Mouse (Mus musculus) large intestine, adult 2 months (tissue): ENCODE measurements around the gene Spata25. TPM values are rescaled to one million over a fixed set of nuclear protein-coding genes. Genes with fewer than 3 reads are reported as not detected.
"Not testable (repeated sequence)": the region's sequence is repeated elsewhere in the genome, so short reads cannot be mapped to it uniquely, and the experiment has no call there.

Experiments used
- DNase-seq: peaks from one replicate; pipeline ENCODE4 v3.0.0-alpha.2; 2012; ENCODE audit warnings: low read depth, low spot score
- WGBS: fragments of 180-500 bp; shearing (Covaris S2); methylation state at CpG from one replicate; pipeline ENCODE4 v1.1.7; 2018; 5-methylcytosine and 5-hydroxymethylcytosine counted together
- polyA plus RNA-seq: library from polyadenylated mRNA; depleted of rRNA; stranded (reverse); fragments of >200 nt; gene quantifications from 2 replicates; pipeline ENCODE4 v1.2.3, GENCODE M21; 2012; rRNA removed

The Spata25 gene
- not detected in 2 replicates for polyA plus RNA-seq

DNA sequence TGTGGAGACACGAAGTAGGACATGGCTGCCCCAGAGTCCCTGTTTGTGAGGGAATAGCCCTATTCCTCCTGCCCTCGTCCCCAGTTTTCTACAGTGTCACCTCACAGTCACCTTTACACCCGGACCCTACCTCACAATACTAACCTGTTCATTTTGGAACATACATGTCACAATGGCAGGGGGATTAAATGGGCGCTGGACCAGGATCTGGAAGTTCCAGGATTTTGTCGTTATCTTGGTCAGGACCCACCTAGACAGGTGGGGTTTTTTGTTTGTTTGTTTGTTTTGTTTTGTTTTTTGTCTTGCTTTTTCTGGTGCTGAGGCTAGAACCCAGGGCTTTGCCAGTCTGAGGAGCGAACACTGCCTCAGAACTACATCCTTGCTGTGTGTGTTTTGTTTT is at the start of gene Spata25:
Spata25 (minus strand) TSS at position 101 of the 400 bp plus-strand sequence.
- WGBS = 84% methylated on average over 6 of the region's 6 CpGs
- no peak for DNase-seq

DNA sequence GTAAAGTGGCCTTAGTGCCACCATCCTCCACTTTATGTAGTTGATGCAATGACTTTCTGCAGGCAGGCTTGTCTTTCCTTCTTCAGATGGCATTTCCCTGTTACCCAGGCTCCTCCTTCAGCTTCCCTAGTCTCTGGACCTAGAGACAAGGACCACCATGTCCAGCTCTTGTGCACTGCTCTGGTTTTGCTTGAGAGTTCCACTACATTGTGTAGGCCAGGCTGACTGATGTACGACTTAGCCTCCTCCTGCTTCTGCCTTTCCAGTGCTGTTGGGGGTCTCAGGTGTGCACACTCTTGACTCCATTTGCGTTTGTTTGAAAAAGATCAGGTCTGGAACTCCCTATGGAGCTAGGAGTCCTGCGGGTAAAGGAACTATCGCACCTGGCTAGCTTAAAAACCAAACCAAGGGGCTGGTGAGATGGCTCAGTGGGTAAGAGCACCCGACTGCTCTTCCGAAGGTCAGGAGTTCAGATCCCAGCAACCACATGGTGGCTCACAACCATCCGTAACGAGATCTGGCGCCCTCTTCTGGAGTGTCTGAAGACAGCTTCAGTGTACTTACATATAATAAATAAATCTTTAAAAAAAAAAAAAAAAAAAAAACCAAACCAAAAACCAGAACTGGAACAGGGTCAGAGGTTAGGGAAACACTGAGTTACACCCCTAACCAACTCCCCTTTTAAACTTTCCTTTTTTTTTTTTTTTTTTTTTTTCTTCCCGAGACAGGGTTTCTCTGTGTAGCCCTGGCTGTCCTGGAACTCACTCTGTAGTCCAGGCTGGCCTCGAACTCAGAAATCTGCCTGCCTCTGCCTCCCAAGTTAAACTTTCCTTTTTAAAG is 49.3 kb upstream of the Spata25 start:
- 67% methylated on average over 11 of the region's 11 CpGs for WGBS
- not testable (repeated sequence) for DNase-seq

DNA sequence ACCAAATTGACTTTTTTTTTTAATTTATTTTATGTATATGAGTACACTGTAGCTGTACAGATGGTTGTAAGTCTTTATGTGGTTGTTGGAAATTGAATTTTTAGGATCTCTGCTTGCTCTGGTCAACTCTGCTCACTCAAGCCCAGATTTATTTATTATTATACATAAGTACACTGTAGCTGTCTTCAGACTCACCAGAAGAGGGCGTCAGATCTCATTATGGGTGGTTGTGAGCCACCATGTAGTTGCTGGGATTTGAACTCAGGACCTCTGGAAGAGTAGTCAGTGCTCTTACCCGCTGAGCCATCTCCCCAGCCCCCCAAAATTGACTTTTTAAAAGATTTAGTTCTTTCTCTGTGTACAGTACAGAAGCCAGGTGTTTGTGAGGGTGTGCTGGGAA is 47.3 kb upstream of the Spata25 start:
- not testable (repeated sequence) for DNase-seq
- 46% methylated on average over 2 of the region's 2 CpGs for WGBS

DNA sequence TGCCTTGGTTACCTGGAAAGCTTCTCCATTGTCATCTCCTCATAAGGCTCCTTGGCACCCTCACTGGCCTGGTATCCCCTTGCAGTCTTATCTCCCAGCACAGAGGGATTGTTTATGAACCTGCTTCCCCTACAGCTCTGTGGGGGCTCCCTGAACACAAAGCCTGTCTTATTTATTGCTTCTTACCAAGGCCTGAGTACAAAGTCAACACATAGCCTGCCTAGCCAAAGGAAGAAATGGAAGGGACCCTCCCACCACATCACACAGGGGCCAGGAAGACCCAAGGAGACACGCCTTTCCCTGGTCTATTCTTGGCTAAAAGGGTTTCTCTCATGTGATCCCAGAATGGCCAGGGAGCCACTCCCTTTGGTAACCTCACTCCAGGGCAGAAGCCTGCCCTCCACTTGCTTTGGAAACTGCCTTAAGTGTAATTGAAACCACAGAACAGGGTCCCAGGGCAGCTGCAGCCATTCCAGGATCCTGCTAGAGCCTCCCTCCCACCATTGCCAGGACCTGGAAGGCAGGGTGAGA is 46.0 kb upstream of the Spata25 start:
- 21% methylated on average over 1 of the region's 1 CpGs for WGBS
- no peak for DNase-seq

DNA sequence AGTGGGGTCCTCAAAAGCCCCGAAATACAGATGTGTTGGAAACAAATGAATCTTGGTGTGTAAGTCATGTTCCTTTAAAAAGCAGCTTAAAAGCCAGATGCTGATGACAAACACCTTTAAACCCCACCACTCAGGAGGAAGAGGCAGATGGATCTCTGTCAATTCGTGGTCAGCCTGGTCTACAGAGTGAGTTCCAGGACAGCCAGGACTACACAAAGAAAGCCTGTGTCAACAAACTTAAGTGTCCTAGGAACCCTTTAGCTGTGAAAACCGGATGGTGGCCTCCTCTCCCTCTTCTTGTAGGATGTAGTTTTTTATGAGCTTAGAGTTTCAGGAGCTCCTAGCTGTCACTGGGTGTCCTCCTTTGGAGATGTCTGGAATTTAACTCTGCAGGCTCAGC is 45.3 kb upstream of the Spata25 start:
- DNase-seq = no peak
- WGBS = 35% methylated on average over 3 of the region's 3 CpGs

DNA sequence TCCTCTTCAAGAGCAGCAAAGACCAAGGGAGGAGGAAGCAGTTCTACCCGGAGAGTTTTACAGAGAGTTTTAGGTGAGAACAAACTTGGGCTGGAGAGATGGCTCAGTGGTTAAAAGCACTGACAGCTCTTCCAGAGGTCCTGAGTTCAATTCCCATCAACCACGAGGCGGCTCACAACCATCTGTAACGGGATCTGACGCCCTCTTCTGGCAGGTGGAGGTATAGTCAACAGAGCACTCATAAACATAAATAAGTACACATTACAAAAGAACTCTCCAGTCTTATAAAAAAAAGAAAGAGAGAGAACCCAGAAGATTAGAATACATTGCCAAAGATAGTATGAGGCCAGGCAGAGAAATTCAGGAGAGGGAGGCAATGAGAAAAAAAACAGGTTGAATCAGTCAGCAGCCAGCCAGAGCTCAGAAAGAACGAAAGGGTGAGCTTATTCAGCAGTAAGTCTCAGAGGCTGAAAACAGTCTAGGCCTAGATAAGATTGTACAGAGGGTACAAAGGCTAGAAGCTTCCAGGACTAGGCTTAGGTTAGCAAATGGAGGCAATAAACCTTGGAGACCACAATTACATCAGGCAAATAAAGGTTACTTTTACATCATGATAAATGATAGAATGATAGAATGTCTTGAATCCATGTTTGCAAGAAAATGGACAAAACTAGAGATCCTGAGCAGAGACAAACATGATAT is 43.4 kb upstream of the Spata25 start:
- no peak for DNase-seq
- WGBS = 51% methylated on average over 6 of the region's 6 CpGs

DNA sequence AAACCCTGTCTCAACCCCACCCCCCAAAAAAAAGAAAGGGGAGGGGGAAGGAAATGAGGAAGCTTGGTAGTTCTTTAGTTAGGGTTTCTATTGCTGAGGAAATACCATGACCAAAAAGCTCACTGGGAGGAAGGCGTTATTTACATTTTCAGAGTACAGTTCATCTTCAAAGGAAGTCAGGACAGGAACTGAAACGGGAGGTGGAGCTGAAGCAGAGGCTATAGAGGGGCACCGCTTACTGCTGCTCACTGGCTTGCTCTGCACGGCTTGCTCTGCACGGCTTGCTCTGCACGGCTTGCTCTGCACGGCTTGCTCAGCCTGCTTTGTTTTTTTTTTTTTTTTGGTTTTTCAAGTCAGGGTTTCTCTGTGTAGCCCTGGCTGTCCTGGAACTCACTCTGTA is 40.2 kb upstream of the Spata25 start:
- WGBS = 67% methylated on average over 7 of the region's 7 CpGs
- no peak for DNase-seq

DNA sequence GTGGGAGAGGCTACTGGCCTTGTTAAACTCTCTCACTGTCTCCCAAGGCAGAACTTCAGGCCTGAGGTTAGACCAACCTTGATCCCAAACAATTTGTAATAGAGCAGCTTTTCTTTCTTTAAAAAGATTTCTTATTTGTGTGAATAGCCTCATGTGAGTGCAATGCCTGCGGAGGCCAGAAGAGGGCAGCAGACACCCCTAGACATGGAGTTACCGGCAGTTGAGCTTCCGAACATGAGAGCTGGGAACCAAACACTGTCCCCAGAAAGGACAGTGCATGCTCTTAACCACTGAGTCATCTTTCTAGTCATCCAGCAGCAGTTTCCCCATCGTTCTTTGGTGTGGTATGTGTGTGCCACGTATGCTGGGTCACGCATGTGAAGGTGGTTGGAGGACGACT is 39.2 kb upstream of the Spata25 start:
- no peak for DNase-seq
- 96% methylated on average over 7 of the region's 7 CpGs for WGBS

DNA sequence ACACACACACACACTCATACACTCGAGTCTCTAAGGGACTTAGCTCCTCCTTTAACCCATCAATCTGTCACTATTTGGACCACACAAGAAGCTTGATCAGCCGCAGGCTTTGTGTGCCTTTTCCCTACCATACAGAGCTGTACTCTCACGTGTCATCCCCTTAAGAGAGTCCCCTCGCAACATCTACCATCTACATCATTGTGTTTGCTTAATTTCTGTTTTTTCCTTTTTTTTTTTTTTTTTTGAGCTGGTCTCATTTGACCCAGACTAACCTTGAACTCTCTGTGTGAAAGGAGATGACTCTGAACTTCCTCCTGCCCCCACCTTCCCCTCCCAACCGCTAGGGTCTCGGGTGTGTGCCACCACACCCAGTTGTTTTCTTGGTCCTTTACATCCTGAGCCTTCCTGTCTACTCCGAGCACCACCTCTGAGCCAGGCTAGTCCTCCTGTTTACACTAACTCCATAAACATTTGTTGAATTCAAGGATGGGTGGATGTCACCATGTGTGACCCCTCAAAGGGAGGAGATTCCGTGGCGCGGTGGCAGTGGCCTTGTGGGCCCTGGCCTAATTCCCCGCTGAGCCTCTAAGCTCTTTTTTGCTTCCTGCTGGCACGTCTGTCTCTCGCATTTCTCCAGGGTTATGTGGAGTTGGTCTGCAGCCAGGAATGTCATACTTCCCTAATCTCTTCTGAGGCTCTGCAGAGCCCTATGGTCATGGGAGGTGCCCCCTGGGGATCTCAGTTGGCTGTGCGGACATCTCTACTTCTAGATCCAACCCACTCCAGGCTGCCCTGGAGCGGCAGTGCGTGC is 38.6 kb upstream of the Spata25 start:
- DNase-seq = no peak
- WGBS = 24% methylated on average over 16 of the region's 16 CpGs

DNA sequence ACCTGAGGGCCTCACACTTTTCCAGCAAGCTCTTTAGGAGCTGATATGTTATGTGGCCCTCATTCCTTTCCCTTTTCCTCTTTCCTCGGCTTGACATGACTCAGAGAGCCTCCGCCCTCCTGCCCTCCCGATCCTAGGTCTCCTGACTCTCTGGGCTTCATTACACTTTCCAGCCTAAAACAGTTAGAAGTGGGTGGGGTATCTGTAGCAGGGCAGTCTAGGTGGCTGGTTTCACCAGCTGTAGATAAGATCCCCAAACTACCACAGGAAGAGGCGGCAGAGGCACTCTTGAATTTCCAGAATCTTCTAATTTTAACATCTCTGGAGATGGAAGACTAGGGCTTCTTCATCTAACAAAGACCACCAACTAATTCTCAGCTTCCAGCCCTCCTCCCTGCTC is 36.3 kb upstream of the Spata25 start:
- DNase-seq = no peak
- WGBS = 45% methylated on average over 4 of the region's 4 CpGs

DNA sequence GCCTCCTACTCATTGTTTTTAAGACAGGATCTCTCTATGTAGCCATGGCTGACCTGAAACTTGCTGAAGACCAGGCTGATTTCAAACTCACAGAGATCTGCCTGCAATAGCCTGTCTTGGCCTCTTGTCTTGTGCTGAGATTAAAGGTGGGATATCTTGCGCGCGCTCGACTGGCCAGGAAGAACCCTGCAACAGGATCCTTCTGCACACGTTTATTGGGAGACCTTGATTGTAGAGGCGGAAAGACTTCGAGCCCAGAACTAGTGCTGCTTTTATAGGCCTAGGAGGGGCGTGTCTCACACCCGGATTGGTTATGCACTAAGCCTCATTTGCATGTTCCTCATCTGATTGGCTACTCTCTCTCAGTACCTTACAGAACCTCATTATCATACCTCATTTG is 35.1 kb upstream of the Spata25 start:
- 94% methylated on average over 8 of the region's 9 CpGs for WGBS
- DNase-seq = not testable (repeated sequence)

DNA sequence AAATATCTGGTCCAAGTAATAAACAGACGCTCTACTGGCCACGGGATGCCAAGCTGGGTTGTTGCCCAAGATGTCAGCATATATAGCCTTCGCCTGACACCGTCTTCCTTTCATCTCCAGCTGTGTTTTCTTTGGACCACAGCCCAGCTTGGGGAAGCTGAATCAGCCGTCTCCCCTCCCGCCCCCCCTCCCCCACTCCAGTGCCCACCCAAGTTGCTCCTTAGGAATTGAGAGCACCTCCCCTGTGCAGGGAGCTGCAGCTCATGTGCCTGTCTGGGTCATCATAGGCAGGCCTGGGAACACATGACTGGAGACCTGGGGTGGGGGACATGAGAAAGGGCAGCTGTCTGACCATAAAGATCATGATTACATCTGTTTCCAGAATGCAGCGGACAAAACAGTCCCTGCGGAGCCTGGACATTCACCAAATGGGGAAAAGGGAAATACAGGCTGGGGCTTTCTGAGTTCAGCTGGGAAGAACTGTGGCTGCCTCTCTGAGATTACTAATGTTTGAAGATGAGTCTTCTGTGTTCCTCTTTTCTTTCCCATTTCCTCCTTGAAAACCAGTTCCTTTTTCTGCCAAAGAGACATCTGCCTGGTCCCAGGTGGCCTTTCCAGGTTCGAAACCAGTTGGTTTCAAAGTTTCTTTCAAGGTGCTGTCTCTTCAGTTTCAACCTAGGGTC is 34.0 kb upstream of the Spata25 start:
- no peak for DNase-seq

DNA sequence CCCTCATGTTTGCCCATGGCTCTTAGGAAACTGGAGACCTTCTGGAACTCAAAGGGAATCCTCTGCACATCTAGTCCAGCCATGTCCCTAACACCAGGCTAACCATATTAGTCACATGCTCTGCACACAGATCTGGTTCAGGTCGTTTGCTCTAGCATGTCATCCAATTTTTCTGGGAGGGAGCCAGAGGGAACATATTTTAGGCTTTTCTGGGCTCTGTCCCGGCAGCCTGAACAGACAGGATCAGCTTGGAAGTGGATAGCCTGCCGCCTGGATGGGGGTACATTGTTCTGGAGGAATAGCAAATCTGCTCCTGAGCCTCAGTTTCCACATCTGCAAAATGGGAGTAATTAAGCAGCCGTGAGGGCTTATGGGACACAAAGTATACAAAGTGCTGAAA is 32.8 kb upstream of the Spata25 start:
- 62% methylated on average over 4 of the region's 4 CpGs for WGBS
- DNase-seq = no peak

More for the DNA sequence above, 34.0 kb upstream of the Spata25 start:
- WGBS = 20% methylated on average over 9 of the region's 9 CpGs

DNA sequence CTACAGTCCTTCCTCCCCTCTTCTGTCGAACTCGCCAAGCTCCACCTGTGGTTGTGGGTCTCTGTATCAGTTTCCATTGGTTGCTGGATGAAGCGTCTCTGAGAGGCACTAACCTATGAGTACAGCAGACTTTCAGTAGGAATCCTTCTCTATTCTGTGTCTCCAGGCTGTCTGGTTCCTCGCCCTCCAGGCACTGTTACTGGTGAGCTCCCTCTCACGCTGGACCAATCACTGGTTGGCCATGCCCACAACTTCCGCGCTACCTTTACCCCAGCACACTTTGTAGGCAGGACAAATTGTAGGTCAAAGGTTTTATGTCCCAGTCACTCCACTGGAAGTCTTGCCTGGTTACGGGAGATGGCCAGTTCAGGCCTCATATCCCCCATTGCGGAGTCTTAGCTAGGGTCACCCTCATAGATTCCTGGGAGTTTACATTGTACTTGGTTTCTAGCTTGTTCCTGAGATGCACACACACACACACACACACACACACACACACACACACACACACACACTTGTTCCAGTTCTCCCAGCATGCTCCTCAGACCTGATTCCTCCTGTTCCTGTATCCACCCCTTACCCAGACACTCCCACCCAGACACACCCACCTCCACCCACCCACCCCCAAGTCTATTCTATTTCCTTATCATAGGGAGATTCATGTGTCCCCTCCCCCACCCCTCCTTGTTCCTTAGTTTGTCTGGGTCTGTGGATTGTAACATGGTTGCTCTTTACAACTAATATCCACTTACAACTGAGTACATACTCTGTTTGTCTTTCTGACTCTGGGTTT is 31.5 kb upstream of the Spata25 start:
- DNase-seq = no peak
- 48% methylated on average over 9 of the region's 9 CpGs for WGBS

DNA sequence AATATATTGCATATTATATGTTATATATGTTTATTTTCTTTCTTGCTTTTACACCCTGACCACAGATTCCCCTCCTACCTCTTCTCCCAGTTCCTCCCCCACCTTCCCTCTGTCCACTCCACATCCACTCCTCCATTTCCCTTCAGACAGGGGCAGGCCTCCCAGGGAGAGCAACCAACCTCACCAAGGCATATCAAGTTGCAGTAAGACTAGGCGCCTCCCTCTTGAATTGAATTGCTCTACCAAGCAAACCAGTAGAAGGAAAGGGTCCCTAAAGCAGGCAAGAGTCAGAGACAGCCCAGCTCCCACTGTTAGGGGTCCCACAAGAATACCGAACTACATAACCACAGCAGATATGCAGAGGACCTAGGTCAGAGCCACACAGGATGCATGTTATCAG is 30.8 kb upstream of the Spata25 start:
- no peak for DNase-seq
- 75% methylated on average over 2 of the region's 2 CpGs for WGBS

DNA sequence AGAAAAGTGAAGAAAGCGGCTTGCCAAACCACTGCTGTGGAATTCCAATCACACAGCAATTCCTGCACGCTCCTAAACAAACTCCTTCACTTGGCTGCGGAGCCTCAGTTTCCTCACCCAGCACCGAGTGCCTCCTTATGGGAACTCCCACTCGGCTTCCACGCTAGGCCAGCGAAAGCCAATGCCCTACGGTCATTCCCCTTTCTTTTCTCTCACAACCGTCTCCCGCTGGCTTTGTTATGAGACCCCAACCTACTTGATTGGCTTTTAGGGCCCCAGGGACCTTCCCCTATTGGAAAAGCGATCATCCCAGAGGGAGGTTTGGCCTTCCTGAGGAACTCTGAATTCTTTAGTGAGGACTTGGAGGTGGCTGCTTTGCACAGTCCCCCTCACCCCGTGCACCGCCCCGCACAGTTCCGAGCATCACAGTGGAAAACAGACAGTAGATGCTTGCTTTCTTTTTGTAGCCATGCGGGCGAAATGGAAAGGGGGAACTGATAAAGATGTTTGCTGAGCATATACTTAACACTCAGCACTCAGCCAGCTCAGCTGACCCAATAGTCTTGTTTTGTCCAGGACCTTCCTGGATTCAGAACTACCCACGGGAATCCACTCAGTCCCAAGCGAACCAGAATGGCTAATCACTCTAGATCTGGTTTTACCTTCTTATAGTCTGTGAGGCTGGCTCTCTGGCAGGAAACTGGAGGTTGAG is 29.7 kb upstream of the Spata25 start:
- no peak for DNase-seq
- 32% methylated on average over 19 of the region's 19 CpGs for WGBS

DNA sequence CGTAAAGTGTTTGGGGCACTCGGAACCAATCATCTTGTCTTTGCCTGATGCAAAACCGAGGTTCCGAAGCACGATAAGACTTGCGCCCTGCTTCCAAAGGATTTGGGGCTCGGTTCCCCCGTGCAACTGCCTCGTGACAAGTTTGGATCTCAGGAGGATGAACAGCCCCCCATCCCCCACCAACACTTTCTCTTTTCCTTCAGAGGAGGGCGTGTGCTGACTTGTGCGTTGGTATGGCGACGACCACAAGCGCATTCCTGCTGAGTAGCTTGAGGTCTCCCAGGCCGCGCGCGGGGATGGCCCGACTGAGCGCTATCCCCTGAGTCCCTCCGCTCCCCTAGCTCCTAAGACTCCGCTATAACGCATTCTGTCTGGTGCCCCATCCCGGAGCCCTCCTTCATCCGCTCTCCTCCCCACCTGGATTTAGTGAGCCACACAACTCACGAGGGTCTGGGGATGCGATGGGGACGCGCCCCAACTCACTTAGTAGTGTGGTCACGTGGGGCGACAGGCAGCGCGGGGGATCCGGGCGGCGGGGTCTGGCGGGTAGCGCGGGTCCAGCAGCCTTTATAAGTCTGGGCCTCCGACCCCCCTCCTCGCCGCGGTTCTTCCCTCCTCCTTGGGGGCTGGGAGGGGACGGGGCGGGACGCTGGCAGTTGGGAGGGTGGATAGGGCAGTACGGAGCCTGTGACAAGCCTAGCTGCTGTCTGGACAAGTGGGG is 28.9 kb upstream of the Spata25 start, which contains the start of gene Pltp:
Pltp (minus strand) TSS at position 611 of the 721 bp plus-strand sequence.
- DNase-seq = no peak
- WGBS = 2% methylated on average over 46 of the region's 47 CpGs
